Mouse (Mus musculus) midbrain, embryonic 12.5 days (tissue): ENCODE data around the gene Grk4. TPM values are rescaled to one million over a fixed set of nuclear protein-coding genes. Genes with fewer than 3 reads are reported as not detected.

Source experiments
- ATAC-seq: fragments of 200-750 bp; cut with Nextera tagmentation; 2 replicates; pipeline ENCODE4 v1.8.0; 2017; ENCODE audit warnings: low read depth, moderate TSS enrichment, moderate library complexity; ENCODE audit not compliant: low FRiP score
- H3K27ac ChIP-seq: fragments of 300-500 bp; sonication (generic); replicated peaks from 2 replicates; pipeline ENCODE4 v1.5.1; 2016; ENCODE audit warnings: mild to moderate bottlenecking
- H3K27me3 ChIP-seq: fragments of 300-500 bp; sonication (generic); 2 replicates; pipeline ENCODE4 v1.6.1; 2016; ENCODE audit warnings: mild to moderate bottlenecking
- H3K36me3 ChIP-seq: fragments of 300-500 bp; sonication (generic); 2 replicates; pipeline ENCODE4 v1.6.1; 2016
- H3K4me1 ChIP-seq: fragments of 300-500 bp; sonication (generic); 2 replicates; pipeline ENCODE4 v1.6.1; 2016
- H3K4me2 ChIP-seq: fragments of 300-500 bp; sonication (generic); replicated peaks from 2 replicates; pipeline ENCODE4 v1.6.1; 2016; ENCODE audit warnings: mild to moderate bottlenecking, moderate library complexity
- H3K4me3 ChIP-seq: fragments of 300-500 bp; sonication (generic); 2 replicates; pipeline ENCODE4 v1.5.1; 2016; ENCODE audit warnings: mild to moderate bottlenecking
- H3K9ac ChIP-seq: fragments of 300-500 bp; sonication (generic); replicated peaks from 2 replicates; pipeline ENCODE4 v1.6.1; 2016; ENCODE audit warnings: mild to moderate bottlenecking, moderate library complexity
- H3K9me3 ChIP-seq: fragments of 300-500 bp; sonication (generic); 2 replicates; pipeline ENCODE4 v1.6.1; 2016; ENCODE audit warnings: mild to moderate bottlenecking
- WGBS: fragments of 180-500 bp; shearing (Covaris S2); methylation state at CpG from one replicate; pipeline ENCODE4 v1.1.7; 2016; 5-methylcytosine and 5-hydroxymethylcytosine counted together
- microRNA counts: library from miRNA; unstranded; fragments of <30 nt; microRNA quantifications from one replicate; lab custom pipeline; 2017
- microRNA-seq: library from miRNA; unstranded; fragments of <30 nt; microRNA quantifications from one replicate; pipeline ENCODE4, GENCODE M21; 2017
- polyA plus RNA-seq: library from polyadenylated mRNA; unstranded; fragments of >200 nt; fragmentation: Nextera tagmentation; extraction: Ambion mirVana; gene quantifications from 2 replicates; pipeline ENCODE4 v1.2.1, GENCODE M21; 2016

Grk4 gene
- polyA plus RNA-seq, 1 experiment from 2014 or later, result 2.5 TPM

DNA sequence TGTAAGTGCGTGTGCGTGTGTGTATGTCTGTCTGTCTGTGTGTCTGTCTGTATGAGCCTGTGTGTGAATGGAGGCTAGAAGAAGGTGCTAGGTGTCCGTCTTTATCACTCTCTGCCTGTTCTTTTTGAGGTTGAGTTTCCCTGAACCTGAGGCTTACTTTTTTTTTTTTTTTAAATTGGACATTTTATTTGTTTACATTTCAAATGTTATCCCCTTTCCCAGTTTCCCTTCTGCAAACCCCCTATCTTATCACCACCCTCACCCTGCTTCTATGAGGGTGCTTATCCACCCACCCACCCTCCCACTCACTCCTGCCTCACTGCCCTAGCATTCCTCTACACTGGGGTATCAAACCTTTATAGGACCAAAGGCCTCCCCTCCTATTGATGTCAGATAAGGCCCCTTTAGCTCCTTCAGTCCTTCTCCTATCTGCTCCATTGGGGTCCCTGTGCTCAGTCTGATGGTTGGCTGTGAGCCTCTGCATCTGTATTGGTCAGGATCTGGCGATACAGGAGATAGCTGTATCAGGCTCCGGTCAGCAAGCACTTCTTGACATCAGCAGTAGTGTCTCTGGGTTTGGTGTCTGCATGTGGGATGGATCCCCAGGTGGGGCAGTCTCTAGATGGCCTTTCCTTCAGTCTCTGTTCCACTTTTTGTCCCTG, 140.2 kb downstream of the Grk4 start:
- Histone ChIP-seq H3K4me3 (no peak overlapping the region), H3K4me2 (no peak overlapping the region), H3K27ac (no peak overlapping the region), H3K4me1 (no peaks in the 10 kb centered on the region), H3K9me3 (no peaks in the 10 kb centered on the region), H3K36me3 (peaks cover 70% of the 10 kb centered on the region), H3K9ac (no peak overlapping the region), H3K27me3 (no peaks in the 10 kb centered on the region)
- WGBS, result 96% methylated on average over 5 of the region's 5 CpGs
- ATAC-seq, result no peak

MicroRNA genes within 50 kb of the gene (microRNA counts, 519-probe panel; counts per million panel counts)
- not detected for microRNA mmu-miR-467g (lab: Ali Mortazavi, UCI)

Small RNA genes within 50 kb of the gene (microRNA-seq; reads per million reads assigned to microRNA genes)
- not detected for gene Mir467g

Other genes with a start within 250 kb of the Grk4 start
- 6.8 and 11.2 TPM in 2 replicates for gene Tnip2, start 146.4 kb upstream of the Grk4 start, polyA plus RNA-seq
- gene Sh3bp2, start 134.5 kb upstream of the Grk4 start, polyA plus RNA-seq, result 13.5 and 15.8 TPM in 2 replicates
- gene Add1, start 86.7 kb upstream of the Grk4 start, polyA plus RNA-seq, result 206 and 208 TPM in 2 replicates
- gene Mfsd10, start 23.2 kb upstream of the Grk4 start, polyA plus RNA-seq, result 73.7 and 89.0 TPM in 2 replicates
- gene Nop14, start 231 bp upstream of the Grk4 start, polyA plus RNA-seq, result 24.5 and 24.7 TPM in 2 replicates
- gene Htt, start 101.4 kb downstream of the Grk4 start, polyA plus RNA-seq, result 21.2 and 22.2 TPM in 2 replicates
- 1.7 and 2.7 TPM in 2 replicates for gene Msantd1, start 247.6 kb downstream of the Grk4 start, polyA plus RNA-seq